Mouse (Mus musculus) frontal cortex, postnatal 36 days (tissue): ENCODE data around the gene Ube2a.
"Not testable (repeated sequence)": the region's sequence is repeated elsewhere in the genome, so short reads cannot be mapped to it uniquely, and the experiment has no call there.

Experiments
- DNase-seq, 2 experiments: peaks; one replicate each; pipeline ENCODE4 v3.0.0; 2022; ENCODE audit warnings: low spot score in 2 of 2

The Ube2a gene

DNA sequence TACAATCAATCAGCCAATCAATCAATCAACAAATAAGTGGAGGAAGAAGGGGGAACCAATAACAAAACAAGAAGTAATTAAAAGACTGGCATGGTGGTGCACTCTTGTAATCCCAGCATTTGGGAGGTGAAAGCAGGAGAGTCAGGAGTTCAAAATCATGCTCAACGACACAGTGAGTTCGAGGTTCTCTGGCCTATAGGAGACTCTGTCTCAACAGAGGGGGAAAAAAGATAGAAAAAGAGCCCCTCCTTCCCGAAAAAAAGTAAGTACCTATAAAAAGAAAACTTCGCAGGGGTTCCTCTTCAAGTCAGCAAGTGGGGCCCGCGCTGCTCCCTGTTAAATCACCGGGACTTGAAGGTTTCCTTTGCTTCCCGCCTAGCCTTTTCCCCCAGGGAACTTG is at the start of gene Ube2a, which contains the start of gene C330007P06Rik:
TSS of gene Ube2a (plus strand) at position 136 of the 400 bp plus-strand sequence.
TSS of gene C330007P06Rik (minus strand) at position 347 of the 400 bp plus-strand sequence.
- DNase-seq = no peak

- DNase-seq = no peak
Observed at GRCm38 (mm10) chrX:36823932-36824711, 49.6 kb upstream of the Ube2a start.

DNA sequence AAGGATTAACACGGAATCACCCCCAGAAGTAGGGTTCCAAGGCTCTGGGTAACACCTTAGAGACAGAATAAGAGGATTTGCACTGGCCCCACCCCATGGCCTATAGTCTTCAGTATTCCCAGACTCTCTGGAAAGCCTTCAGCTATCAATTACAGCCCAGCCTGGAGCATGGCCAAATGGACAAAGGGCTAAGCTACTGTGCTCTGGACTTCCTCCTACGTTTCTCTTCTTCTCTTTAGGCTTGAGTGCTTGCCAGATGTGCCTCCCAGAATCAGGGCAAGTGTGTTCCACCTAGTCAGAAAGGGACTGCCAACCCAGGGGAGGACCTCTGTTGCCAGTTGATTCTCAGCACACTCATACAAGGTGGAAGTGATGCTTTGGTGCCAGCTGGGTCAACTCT is 48.7 kb upstream of the Ube2a start:
- no peak for DNase-seq

GRCm38 (mm10) chrX:36826873-36827272 is 46.8 kb upstream of the Ube2a start:
- DNase-seq = no peak

DNA sequence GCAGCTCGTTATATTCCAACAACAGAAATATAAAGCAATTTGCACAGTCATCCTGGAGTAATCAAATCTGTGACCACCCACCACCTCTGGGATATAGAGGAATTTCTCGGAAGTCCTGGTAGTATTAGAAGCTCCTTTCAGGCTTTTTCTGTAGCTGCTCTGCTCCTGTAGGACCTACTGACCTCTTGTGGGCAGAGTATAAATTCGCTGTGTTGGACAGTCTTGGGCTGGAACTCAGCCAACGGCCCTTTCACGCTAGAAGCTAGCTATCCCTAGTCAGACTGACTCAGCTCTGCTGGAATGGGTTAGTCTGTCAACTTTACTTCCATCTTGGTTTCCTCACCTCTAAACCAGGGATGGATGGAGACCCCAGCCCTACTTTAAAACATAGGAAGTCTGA is 43.4 kb upstream of the Ube2a start:
- DNase-seq = no peak

GRCm38 (mm10) chrX:36831632-36832031 is 42.1 kb upstream of the Ube2a start:
- no peak for DNase-seq

DNA sequence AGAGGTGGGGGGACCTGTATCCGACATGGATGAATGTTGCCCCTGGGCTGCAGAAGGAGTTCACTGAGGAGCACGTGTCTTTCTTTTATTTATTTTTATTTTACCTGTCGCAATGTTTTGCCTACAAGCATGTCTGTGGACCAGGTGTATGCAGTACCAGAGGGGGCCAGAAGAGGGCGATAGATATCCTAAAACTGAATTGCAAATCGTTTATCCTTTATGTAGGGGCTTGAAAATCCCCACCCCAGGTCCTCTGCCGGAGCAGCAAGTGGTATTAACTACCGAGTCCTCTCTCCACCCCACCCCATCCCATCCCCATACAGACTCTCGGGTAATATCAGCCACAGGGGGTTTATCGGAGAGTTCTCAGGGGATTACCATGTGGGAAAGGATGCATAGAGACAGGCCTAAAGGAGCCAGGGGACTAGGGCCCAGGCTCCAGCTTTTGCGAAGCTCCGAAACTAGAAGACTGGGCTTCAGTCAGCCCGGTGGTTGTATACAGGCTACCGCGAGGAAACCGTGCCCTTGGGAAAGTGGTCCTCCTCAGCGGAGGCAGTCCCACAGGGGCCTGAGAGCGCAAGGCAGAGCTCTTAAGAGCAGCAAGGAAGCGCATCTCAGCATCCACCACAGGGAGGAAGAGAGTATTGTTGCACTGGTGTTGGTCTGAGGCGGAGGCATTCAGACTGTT is 40.2 kb upstream of the Ube2a start:
- DNase-seq = peak; percentile 50 to 57

DNA sequence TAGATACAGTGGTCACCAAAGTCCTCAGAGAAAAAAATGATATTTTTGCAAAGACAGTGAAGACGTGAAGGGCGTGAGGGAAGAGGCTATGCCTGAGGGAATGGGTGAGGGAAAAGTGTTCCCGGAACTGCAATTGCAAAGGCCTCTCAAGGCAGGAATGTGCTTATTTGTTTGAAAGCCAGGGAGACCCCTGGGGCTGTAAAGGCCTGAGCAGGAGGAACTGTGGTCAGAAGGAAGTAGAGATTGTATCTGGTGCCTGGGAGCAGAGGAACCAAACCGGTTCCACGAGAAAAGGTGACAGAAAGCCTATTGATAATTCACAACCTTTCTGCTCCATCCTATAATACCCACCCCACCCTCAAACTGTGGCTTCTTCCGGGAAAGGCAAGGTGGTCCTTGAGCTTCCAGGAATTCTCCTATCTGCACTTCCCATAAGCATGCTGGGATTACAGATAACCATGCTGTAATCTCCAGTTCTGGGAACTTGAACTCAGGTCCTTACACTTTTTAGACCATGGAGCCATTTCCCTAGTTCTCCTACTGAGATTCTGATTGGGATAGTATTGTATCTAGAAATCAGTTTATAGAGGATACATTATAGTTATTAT is 36.5 kb upstream of the Ube2a start:
- no peak for DNase-seq

GRCm38 (mm10) chrX:36839391-36839790 is 34.3 kb upstream of the Ube2a start:
- DNase-seq = no peak

- no peak for DNase-seq
Observed at GRCm38 (mm10) chrX:36841698-36842097, 32.0 kb upstream of the Ube2a start.

DNA sequence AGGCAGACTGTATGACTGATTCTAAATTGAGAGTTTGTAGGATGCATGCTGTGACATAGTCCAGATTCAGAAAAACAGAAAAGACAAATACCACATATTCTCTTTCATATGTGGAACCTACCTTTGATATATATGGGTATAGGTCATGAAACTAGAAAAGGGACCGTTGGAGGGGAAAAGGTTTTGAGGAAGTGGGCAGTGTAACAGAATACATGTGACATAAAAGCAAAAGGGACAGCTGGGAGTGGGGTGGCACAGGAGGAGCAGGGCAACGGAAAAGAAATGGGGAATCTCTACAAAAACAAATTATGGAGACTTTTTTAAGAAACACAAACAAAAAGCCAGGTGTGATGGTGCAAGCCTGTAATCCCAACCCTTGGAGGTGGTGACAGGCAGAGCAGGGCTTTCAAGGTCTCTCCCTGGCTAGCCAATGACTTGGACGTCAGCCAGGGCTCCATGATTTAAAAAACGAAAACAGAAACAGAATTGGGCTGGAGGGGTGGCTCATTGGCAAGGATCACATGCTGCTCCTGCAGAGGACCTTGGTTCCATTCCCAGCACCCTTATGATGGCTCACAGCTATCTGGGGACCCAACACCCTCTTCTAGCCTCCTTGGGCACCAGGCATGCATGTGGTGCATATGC is 30.2 kb upstream of the Ube2a start:
- no peak for DNase-seq

- DNase-seq = no peak
Observed at GRCm38 (mm10) chrX:36847152-36847551, 26.5 kb upstream of the Ube2a start.

DNA sequence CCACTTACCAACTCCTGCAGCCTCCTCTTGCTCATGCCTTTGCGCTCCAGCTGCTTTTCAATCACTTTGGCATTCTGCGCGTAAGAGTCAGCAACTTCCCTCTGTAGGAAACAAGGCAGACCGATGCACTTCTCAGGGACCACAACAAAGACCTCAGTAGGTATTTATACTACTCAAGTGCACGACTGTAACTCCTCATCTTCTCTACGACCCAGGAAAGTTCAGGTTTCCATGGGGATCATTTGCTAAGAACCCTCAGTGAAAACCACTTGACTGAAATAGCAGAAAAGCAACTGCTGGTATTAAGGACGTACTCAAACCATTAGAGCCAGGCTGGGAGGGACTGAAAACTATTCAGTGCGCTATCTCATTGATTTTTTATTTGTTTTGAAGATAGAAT is 21.1 kb upstream of the Ube2a start:
- DNase-seq = no peak

GRCm38 (mm10) chrX:36863766-36864608 is 9.7 kb upstream of the Ube2a start:
- DNase-seq = peak; percentile 70 to 90

DNA sequence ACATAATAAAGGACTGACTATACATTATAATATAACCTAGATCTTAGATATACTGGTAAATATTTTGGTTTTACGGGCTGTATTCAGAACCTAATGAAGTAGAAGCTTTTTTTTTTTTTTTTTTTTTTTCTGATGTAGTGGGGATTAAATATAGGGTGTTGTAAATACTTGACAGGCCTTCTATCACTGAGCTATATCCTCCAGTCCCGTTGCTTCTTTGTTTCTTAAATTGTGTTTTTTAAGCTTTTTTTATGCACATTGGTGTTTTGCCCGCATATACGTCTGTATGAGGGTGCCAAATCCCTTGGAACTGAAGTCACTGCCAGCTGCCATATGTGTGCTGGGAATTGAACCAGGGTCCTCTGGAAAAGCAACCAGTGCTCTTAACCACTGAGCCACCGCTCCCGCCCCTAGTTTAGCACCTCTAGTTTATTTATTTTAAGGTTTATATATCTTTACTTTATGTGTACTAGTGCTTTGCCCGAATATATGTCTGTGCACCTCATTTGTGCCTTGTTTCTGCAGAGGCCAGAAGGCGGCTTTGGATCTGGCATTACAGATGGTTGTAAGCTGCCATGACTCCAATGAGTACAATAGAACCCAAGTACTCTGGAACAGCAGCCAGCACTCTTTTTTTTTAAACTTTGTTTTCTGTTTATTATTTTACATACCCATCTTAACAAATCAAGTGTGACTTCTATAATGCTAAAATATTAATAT is 8.9 kb upstream of the Ube2a start:
- DNase-seq = no peak

GRCm38 (mm10) chrX:36870372-36870771 is 3.3 kb upstream of the Ube2a start:
- DNase-seq = no peak

GRCm38 (mm10) chrX:36874178-36874696 is 537 bp downstream of the Ube2a start:
- DNase-seq = peak; percentile 75 to 78

DNA sequence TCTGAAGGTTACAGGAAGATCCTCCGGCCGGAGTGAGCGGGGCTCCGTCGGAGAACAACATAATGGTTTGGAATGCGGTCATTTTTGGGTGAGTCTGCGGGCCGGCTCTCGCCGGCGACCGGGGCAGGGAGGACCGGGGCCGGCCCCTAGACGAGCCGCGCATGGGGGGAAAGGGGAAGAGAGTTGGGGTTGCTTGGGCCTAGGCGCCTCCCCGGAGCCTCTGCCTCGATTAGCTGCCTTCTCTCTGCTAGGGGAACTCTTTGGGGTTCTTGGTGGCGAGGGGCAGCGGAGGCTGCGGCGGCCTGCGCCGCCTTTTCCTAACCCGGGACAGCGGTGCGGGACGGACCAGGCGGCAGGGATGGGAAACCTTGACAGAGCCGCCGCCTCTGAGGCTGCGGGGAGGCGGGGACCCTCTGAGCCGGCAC is 1.0 kb downstream of the Ube2a start:
- DNase-seq = peak; percentile 3 to 9

GRCm38 (mm10) chrX:36884719-36885118 is 11.0 kb downstream of the Ube2a start:
- no peak for DNase-seq

GRCm38 (mm10) chrX:36898931-36899330 is 25.2 kb downstream of the Ube2a start:
- DNase-seq = not testable (repeated sequence)
